In the genomic region with DNA sequence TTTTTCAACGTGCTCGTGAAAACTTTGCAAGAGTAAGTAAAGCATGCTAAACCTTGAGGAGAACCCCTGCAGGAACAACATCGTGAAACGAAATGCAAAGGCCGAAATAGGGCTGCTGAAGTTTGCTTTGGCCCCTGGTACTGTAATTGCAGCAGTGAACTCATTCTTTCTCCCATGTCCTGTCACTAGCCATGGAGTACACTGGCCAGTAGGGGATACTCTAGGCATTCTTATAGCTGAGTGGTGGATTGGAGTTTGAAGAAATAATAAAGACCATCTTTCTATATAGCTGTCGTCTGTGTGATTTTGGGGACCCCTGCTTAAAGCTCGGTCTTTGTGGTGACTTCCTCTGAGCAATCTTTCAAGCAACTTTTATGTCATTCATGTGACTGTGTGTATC, we compare ENCODE assay signal across 12 mouse cellular contexts.
A peak's percentile ranks its signal among the peaks of the same experiment; 100 is the strongest.
DNase-seq lines count a peak whose midpoint lies in the region; TF ChIP-seq lines count a peak whose summit lies in the region.
"Had no signal": no experiment of that assay in that cellular context is flagged by ENCODE, and none has a peak within 500 bp of the region (broad histone marks: within the 10 kb centered on the region; RNA-seq: fewer than 3 reads in every experiment).

No protein-coding gene starts in this region.

- peak; percentile 18 to 22 for DNase-seq in heart, postnatal 10 days
- DNase-seq in heart, adult 9 months (ENCODE audit: low spot score in 2 of 2), result no peak
- DNase-seq in left cerebral cortex, adult 2 months (ENCODE audit: extremely low spot score in 1 of 2, low spot score in 2 of 2), result no peak
- DNase-seq in left cerebral cortex, postnatal 10 days (ENCODE audit: extremely low spot score in 1 of 2, low spot score in 2 of 2), result no peak
- peak; percentile 49 for DNase-seq in 416B (ENCODE audit: low read depth)
- peak; percentile 24 for DNase-seq in MN1 (ENCODE audit: low spot score)
- DNase-seq in T-cell, adult 2 months (ENCODE audit: low spot score), result no peak
- DNase-seq: adrenal gland, adult 8-10 months; cerebellum, adult 9-11 months; left cerebral cortex, postnatal 4 days; midbrain, embryonic 14.5 days; right cerebral cortex, postnatal 4 days had no signal

- intact Hi-C loops in heart, postnatal 10 days (cut with DNase I), result loop anchor here (2.0 kb wide), 1 partner anchor 191 kb away; no protein-coding TSS in a partner anchor
- intact Hi-C loops in left cerebral cortex, adult 2 months (cut with DNase I), result loop anchor here (5.0 kb wide), 1 partner anchor 86 kb away; no protein-coding TSS in a partner anchor
- intact Hi-C loops in left cerebral cortex, postnatal 10 days (cut with DNase I), result no loop called here

- TF ChIP-seq CTCF in left cerebral cortex, adult 2 months (IDR thresholded peaks at IDR 0.05), result peak; percentile 62

- no peak overlapping the region for H3K27ac ChIP-seq in left cerebral cortex, adult 2 months

- H3K4me3 ChIP-seq in left cerebral cortex, adult 2 months, result no peak overlapping the region

Comparison
In these comparisons a context has a peak if more than half of its experiments do, and no peak if none do; other contexts are left out.
1. DNase-seq: peak in heart, postnatal 10 days (2 of 2), 416B (single experiment) and MN1 (single experiment); none in heart, adult 9 months (0 of 2), left cerebral cortex, adult 2 months (0 of 2), left cerebral cortex, postnatal 10 days (0 of 2) and T-cell, adult 2 months (single experiment).